Mouse (Mus musculus) forebrain, postnatal 0 days (tissue): ENCODE results near the gene Cib1. TPM values are rescaled to one million over a fixed set of nuclear protein-coding genes. Genes with fewer than 3 reads are reported as not detected.

Source experiments
- ATAC-seq: fragments of 200-750 bp; cut with Nextera tagmentation; 2 replicates; pipeline ENCODE4 v1.8.0; 2017; ENCODE audit warnings: mild to moderate bottlenecking, moderate library complexity
- DNase-seq: peaks from one replicate; pipeline ENCODE4 v3.0.0-alpha.2; 2015
- H3K27ac ChIP-seq: fragments of 300-500 bp; sonication (generic); 2 replicates; pipeline ENCODE4 v1.5.1; 2014; ENCODE audit warnings: low read depth, mild to moderate bottlenecking, antibody characterized with exemption, low read length, moderate library complexity, mixed read lengths
- H3K27me3 ChIP-seq: fragments of 300-500 bp; sonication (generic); 2 replicates; pipeline ENCODE4 v1.6.1; 2014; ENCODE audit warnings: mild to moderate bottlenecking, low read length, mixed read lengths; ENCODE audit not compliant: insufficient read depth
- H3K36me3 ChIP-seq: fragments of 300-500 bp; sonication (generic); 2 replicates; pipeline ENCODE4 v1.6.1; 2014; ENCODE audit warnings: mild to moderate bottlenecking, moderate library complexity; ENCODE audit not compliant: insufficient read depth
- H3K4me1 ChIP-seq: fragments of 300-500 bp; sonication (generic); 2 replicates; pipeline ENCODE4 v1.6.1; 2014; ENCODE audit warnings: antibody characterized with exemption; ENCODE audit not compliant: insufficient read depth
- H3K4me2 ChIP-seq: fragments of 300-500 bp; sonication (generic); 2 replicates; pipeline ENCODE4 v1.6.1; 2014; ENCODE audit warnings: low read depth, mild to moderate bottlenecking, moderate library complexity
- H3K4me3 ChIP-seq: fragments of 300-500 bp; sonication (generic); 2 replicates; pipeline ENCODE4 v1.5.1; 2014; ENCODE audit warnings: low read depth, low read length, mixed read lengths
- H3K9ac ChIP-seq: fragments of 300-500 bp; sonication (generic); 2 replicates; pipeline ENCODE4 v1.6.1; 2014; ENCODE audit warnings: mild to moderate bottlenecking
- H3K9me3 ChIP-seq: fragments of 300-500 bp; sonication (generic); 2 replicates; pipeline ENCODE4 v1.6.1; 2016; ENCODE audit warnings: low read length
- CTCF ChIP-seq: sonication (generic); IDR thresholded peaks from 2 replicates; pipeline ENCODE4 v1.5.1; 2016; ENCODE audit warnings: antibody characterized with exemption, control low read depth, low read depth
- WGBS: fragments of 180-500 bp; shearing (Covaris S2); extraction: QIAGEN DNeasy Blood & Tissue Kit; methylation state at CpG from one replicate; pipeline ENCODE4 v1.1.7; 2014; 5-methylcytosine and 5-hydroxymethylcytosine counted together
- polyA plus RNA-seq: library from polyadenylated mRNA; unstranded; fragments of >200 nt; fragmentation: Nextera tagmentation; extraction: Ambion mirVana; gene quantifications from 2 replicates; pipeline ENCODE4 v1.2.1, GENCODE M21; 2015
- total RNA-seq: library from RNA; depleted of rRNA; stranded (reverse); fragments of >200 nt; gene quantifications from 2 replicates; pipeline ENCODE4 v1.2.3, GENCODE M21; 2014

The Cib1 gene
- total and polyA plus RNA-seq, 2 experiments from 2014 or later: 16.4 to 29.0 TPM

GRCm38 (mm10) chr7:80208738-80209430, 23.7 kb downstream of the Cib1 start:
- Histone ChIP-seq H3K4me3 (no peak overlapping the region), H3K4me1 (no peaks in the 10 kb centered on the region), H3K27me3 (no peaks in the 10 kb centered on the region), H3K27ac (no peak overlapping the region), H3K36me3 (peaks cover 13% of the 10 kb centered on the region), H3K9ac (no peak overlapping the region), H3K4me2 (no peak overlapping the region), H3K9me3 (no peaks in the 10 kb centered on the region)
- DNase-seq (no peak), ATAC-seq (no peak)
- no peak for TF ChIP-seq CTCF
- WGBS: 61% methylated on average over 10 of the region's 10 CpGs

GRCm38 (mm10) chr7:80208026-80208642, 24.5 kb downstream of the Cib1 start:
- Histone ChIP-seq H3K27me3 (no peaks in the 10 kb centered on the region), H3K9ac (no peak overlapping the region), H3K36me3 (peaks cover 10% of the 10 kb centered on the region), H3K4me2 (no peak overlapping the region), H3K4me3 (no peak overlapping the region), H3K4me1 (no peaks in the 10 kb centered on the region), H3K27ac (no peak overlapping the region), H3K9me3 (no peaks in the 10 kb centered on the region)
- WGBS: 62% methylated on average over 18 of the region's 18 CpGs
- DNase-seq (no peak), ATAC-seq (no peak)
- TF ChIP-seq CTCF: no peak

GRCm38 (mm10) chr7:80207314-80207731, 25.3 kb downstream of the Cib1 start:
- Histone ChIP-seq H3K4me2 (no peak overlapping the region), H3K9ac (no peak overlapping the region), H3K36me3 (0 out of 2 replicates have a peak, but pooled peaks cover 6% of the 10 kb centered on the region), H3K9me3 (no peaks in the 10 kb centered on the region), H3K27ac (no peak overlapping the region), H3K4me1 (0 out of 2 replicates have a peak, but pooled peaks cover 5% of the 10 kb centered on the region), H3K4me3 (no peak overlapping the region), H3K27me3 (no peaks in the 10 kb centered on the region)
- WGBS: 75% methylated on average over 3 of the region's 3 CpGs
- no peak for TF ChIP-seq CTCF
- DNase-seq: no peak
- no peak for ATAC-seq

- no peak overlapping the region for H3K9ac ChIP-seq
- no peak overlapping the region for H3K4me3 ChIP-seq
- H3K27ac ChIP-seq: no peak overlapping the region
- ATAC-seq (no peak), DNase-seq (no peak)
- no peaks in the 10 kb centered on the region for H3K9me3 ChIP-seq
- WGBS: 86% methylated on average over 12 of the region's 12 CpGs
- H3K4me2 ChIP-seq: no peak overlapping the region
- no peak for TF ChIP-seq CTCF
- no peaks in the 10 kb centered on the region for H3K27me3 ChIP-seq
- H3K4me1 ChIP-seq: peaks cover 17% of the 10 kb centered on the region; the same call in 1 of the 2 replicates
- H3K36me3 ChIP-seq: 0 out of 2 replicates have a peak, but pooled peaks cover 6% of the 10 kb centered on the region
Measured at GRCm38 (mm10) chr7:80205705-80206589, 26.7 kb downstream of the Cib1 start.

GRCm38 (mm10) chr7:80204961-80205360, 27.7 kb downstream of the Cib1 start:
- H3K4me1 ChIP-seq: peaks cover 17% of the 10 kb centered on the region
- 81% methylated on average over 7 of the region's 7 CpGs for WGBS
- no peak for ATAC-seq

GRCm38 (mm10) chr7:80204362-80204761, 28.3 kb downstream of the Cib1 start:
- no peak for TF ChIP-seq CTCF
- no peak for ATAC-seq
- Histone ChIP-seq H3K4me1 (peaks cover 23% of the 10 kb centered on the region), H3K27ac (no peak overlapping the region), H3K4me2 (no peak overlapping the region), H3K9me3 (no peaks in the 10 kb centered on the region), H3K4me3 (no peak overlapping the region), H3K36me3 (0 out of 2 replicates have a peak, but pooled peaks cover 6% of the 10 kb centered on the region), H3K9ac (no peak overlapping the region), H3K27me3 (no peaks in the 10 kb centered on the region)
- DNase-seq: no peak
- 84% methylated on average over 4 of the region's 4 CpGs for WGBS

More at GRCm38 (mm10) chr7:80204961-80205360, 27.7 kb downstream of the Cib1 start:
- Histone ChIP-seq H3K4me2 (no peak overlapping the region), H3K27ac (no peak overlapping the region), H3K27me3 (no peaks in the 10 kb centered on the region), H3K36me3 (0 out of 2 replicates have a peak, but pooled peaks cover 6% of the 10 kb centered on the region), H3K4me3 (no peak overlapping the region), H3K9ac (no peak overlapping the region), H3K9me3 (no peaks in the 10 kb centered on the region)
- TF ChIP-seq CTCF: no peak
- no peak for DNase-seq
